Mouse (Mus musculus) hindbrain, embryonic 13.5 days (tissue): ENCODE measurements at regions not wholly inside any gene's neighbourhood (a gene's known extent, or its start where the extent isn't known, plus 50 kb on each side); places are given as distances from the start of the nearest gene placed in this dataset.

ENCODE experiments used
- ATAC-seq: fragments of 200-750 bp; cut with Nextera tagmentation; 2 replicates; pipeline ENCODE4 v1.8.0; 2017; ENCODE audit warnings: moderate TSS enrichment; ENCODE audit not compliant: low FRiP score
- H3K27ac ChIP-seq: fragments of 300-500 bp; sonication (generic); 2 replicates; pipeline ENCODE4 v1.5.1; 2015; ENCODE audit warnings: inconsistent platforms, mild to moderate bottlenecking, moderate library complexity
- H3K27me3 ChIP-seq: fragments of 300-500 bp; sonication (generic); 2 replicates; pipeline ENCODE4 v1.6.1; 2015; ENCODE audit warnings: mild to moderate bottlenecking, inconsistent platforms
- H3K36me3 ChIP-seq: fragments of 300-500 bp; sonication (generic); 2 replicates; pipeline ENCODE4 v1.6.1; 2015; ENCODE audit warnings: mild to moderate bottlenecking, inconsistent platforms
- H3K4me1 ChIP-seq: fragments of 300-500 bp; sonication (generic); replicated peaks from 2 replicates; pipeline ENCODE4 v1.6.1; 2015; ENCODE audit warnings: inconsistent platforms
- H3K4me2 ChIP-seq: fragments of 300-500 bp; sonication (generic); 2 replicates; pipeline ENCODE4 v1.6.1; 2015; ENCODE audit warnings: inconsistent platforms, mild to moderate bottlenecking, moderate library complexity
- H3K4me3 ChIP-seq: fragments of 300-500 bp; sonication (generic); 2 replicates; pipeline ENCODE4 v1.5.1; 2015; ENCODE audit warnings: mild to moderate bottlenecking, inconsistent platforms
- H3K9ac ChIP-seq: fragments of 300-500 bp; sonication (generic); 2 replicates; pipeline ENCODE4 v1.6.1; 2015; ENCODE audit warnings: mild to moderate bottlenecking, inconsistent platforms
- H3K9me3 ChIP-seq: fragments of 300-500 bp; sonication (generic); 2 replicates; pipeline ENCODE4 v1.6.1; 2016; ENCODE audit warnings: inconsistent platforms
- WGBS: fragments of 180-500 bp; shearing (Covaris S2); methylation state at CpG from one replicate; pipeline ENCODE4 v1.1.7; 2015; 5-methylcytosine and 5-hydroxymethylcytosine counted together

DNA sequence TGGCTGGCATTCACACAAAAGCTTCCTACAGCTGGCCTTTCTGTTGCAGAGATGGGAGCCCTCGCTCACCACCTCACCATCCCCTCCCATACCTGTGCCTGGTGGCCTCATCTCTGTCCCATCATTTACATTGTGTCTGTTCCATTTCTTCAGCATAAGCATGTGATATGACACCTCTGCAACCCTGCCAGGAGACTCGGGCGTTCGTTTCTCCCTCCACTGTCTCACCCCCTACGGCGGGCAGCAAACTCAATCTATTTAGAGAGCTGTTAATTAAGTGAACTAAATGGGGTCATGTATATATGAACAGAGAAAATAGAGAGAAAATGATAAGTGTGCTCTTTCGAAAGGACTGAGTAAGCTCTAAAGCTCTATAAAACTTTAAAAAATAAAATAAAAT, 106.0 kb downstream of the Elovl4 start:
- 82% methylated on average over 7 of the region's 7 CpGs for WGBS
- ATAC-seq = no peak

GRCm38 (mm10) chr9:83691332-83692198, 114.5 kb downstream of the Elovl4 start:
- Histone ChIP-seq H3K36me3 (no peaks in the 10 kb centered on the region), H3K4me1 (peaks cover 14% of the 10 kb centered on the region), H3K27ac (no peak overlapping the region), H3K4me2 (peak overlapping the region; percentile 41), H3K9me3 (no peaks in the 10 kb centered on the region), H3K27me3 (no peaks in the 10 kb centered on the region), H3K4me3 (peak overlapping the region; percentile 30; the same call in 1 of the 2 replicates), H3K9ac (peak overlapping the region; percentile 58; the same call in 1 of the 2 replicates)
- peak; percentile 89 for ATAC-seq
- WGBS = 20% methylated on average over 24 of the region's 24 CpGs

More for the DNA sequence above, 106.0 kb downstream of the Elovl4 start:
- Histone ChIP-seq H3K4me2 (no peak overlapping the region), H3K4me3 (no peak overlapping the region), H3K9me3 (no peaks in the 10 kb centered on the region), H3K27ac (no peak overlapping the region), H3K27me3 (no peaks in the 10 kb centered on the region), H3K36me3 (no peaks in the 10 kb centered on the region), H3K9ac (no peak overlapping the region), H3K4me1 (0 out of 2 replicates have a peak, but pooled peaks cover 6% of the 10 kb centered on the region)
